Mouse (Mus musculus) lung, adult 10 weeks (tissue): ENCODE measurements around the gene Ccdc73. TPM values are rescaled to one million over a fixed set of nuclear protein-coding genes. Genes with fewer than 3 reads are reported as not detected.

Source experiments
- polyA plus RNA-seq: library from polyadenylated mRNA; stranded (reverse); fragments of 350-450 nt; fragmentation: Illumina TruSeq; extraction: RNeasy Lipid Tissue Mini Kit (QIAGEN cat#74804); gene quantifications from one replicate; pipeline ENCODE4 v1.2.3, GENCODE M21; 2014; ENCODE audit warnings: low read depth, low replicate concordance; ENCODE audit not compliant: insufficient read depth

The Ccdc73 gene
- polyA plus RNA-seq = 9.3 TPM

GRCm38 (mm10) chr2:104867282-104867855, at the start of gene Ccdc73:
Ccdc73 (plus strand) TSS chr2:104867805.

GRCm38 (mm10) chr2:104849276-104849990, 18.2 kb upstream of the Ccdc73 start, which contains the start of gene Prrg4:
Prrg4 (minus strand) TSS chr2:104849876.

GRCm38 (mm10) chr2:105016967-105017287, 149.3 kb downstream of the Ccdc73 start, which contains the start of gene Eif3m:
Eif3m (minus strand) TSS chr2:105017080.

Other genes starting within 250 kb of the Ccdc73 start
- gene Tcp11l1, start 155.6 kb upstream of the Ccdc73 start, polyA plus RNA-seq = 3.8 TPM
- gene Pin1rt1, start 151.4 kb upstream of the Ccdc73 start, polyA plus RNA-seq = not detected
- 1.7 TPM for gene Depdc7, start 124.9 kb upstream of the Ccdc73 start, polyA plus RNA-seq
- 3.4 TPM for gene Qser1, start 51.0 kb upstream of the Ccdc73 start, polyA plus RNA-seq
- 0.43 TPM for gene Prrg4, start 17.9 kb upstream of the Ccdc73 start, polyA plus RNA-seq
- 135 TPM for gene Eif3m, start 149.3 kb downstream of the Ccdc73 start, polyA plus RNA-seq
- not detected for gene Gm11060, start 224.2 kb downstream of the Ccdc73 start, polyA plus RNA-seq